Mouse (Mus musculus) limb, embryonic 15.5 days (tissue): ENCODE measurements around the gene Olfr224. TPM values are rescaled to one million over a fixed set of nuclear protein-coding genes. Genes with fewer than 3 reads are reported as not detected.

Source experiments
- polyA plus RNA-seq: library from polyadenylated mRNA; unstranded; fragments of >200 nt; fragmentation: Nextera tagmentation; extraction: Ambion mirVana; gene quantifications from 2 replicates; pipeline ENCODE4 v1.2.1, GENCODE M21; 2015

The Olfr224 gene
- polyA plus RNA-seq, 1 experiment from 2014 or later, result not detected

Other genes with a start within 250 kb of the Olfr224 start
- gene Zfp672, start 240.2 kb downstream of the Olfr224 start, polyA plus RNA-seq, result 42.3 and 43.2 TPM in 2 replicates
- gene Sh3bp5l, start 239.8 kb downstream of the Olfr224 start, polyA plus RNA-seq, result 36.8 and 39.9 TPM in 2 replicates
- 0.21 TPM in 1 of 2 replicates, not detected in the other for gene Lypd8, start 191.5 kb downstream of the Olfr224 start, polyA plus RNA-seq
- gene 1810065E05Rik, start 149.4 kb downstream of the Olfr224 start, polyA plus RNA-seq, result not detected in 2 replicates
- gene Gm12253, start 138.0 kb downstream of the Olfr224 start, polyA plus RNA-seq, result not detected in 2 replicates
- gene Lypd9, start 117.6 kb downstream of the Olfr224 start, polyA plus RNA-seq, result not detected in 2 replicates
- gene Olfr30, start 108.3 kb downstream of the Olfr224 start, polyA plus RNA-seq, result not detected in 2 replicates
- not detected in 2 replicates for gene Olfr332, start 78.0 kb downstream of the Olfr224 start, polyA plus RNA-seq
- gene Olfr331, start 68.0 kb downstream of the Olfr224 start, polyA plus RNA-seq, result not detected in 2 replicates
- not detected in 2 replicates for gene Olfr330, start 35.7 kb downstream of the Olfr224 start, polyA plus RNA-seq
- not detected in 2 replicates for gene Olfr329-ps, start 24.1 kb downstream of the Olfr224 start, polyA plus RNA-seq
- gene Olfr328, start 14.9 kb downstream of the Olfr224 start, polyA plus RNA-seq, result not detected in 2 replicates
- gene Olfr325, start 7.2 kb upstream of the Olfr224 start, polyA plus RNA-seq, result not detected in 2 replicates
- gene Olfr324, start 24.6 kb upstream of the Olfr224 start, polyA plus RNA-seq, result not detected in 2 replicates
- gene 2210407C18Rik, start 45.5 kb upstream of the Olfr224 start, polyA plus RNA-seq, result not detected in 2 replicates
- not detected in 2 replicates for gene Olfr323, start 59.9 kb upstream of the Olfr224 start, polyA plus RNA-seq
- gene Trim58, start 69.9 kb upstream of the Olfr224 start, polyA plus RNA-seq, result not detected in 2 replicates
- gene Olfr322, start 88.2 kb upstream of the Olfr224 start, polyA plus RNA-seq, result not detected in 2 replicates
- not detected in 2 replicates for gene Olfr320, start 110.5 kb upstream of the Olfr224 start, polyA plus RNA-seq
- not detected in 2 replicates for gene Olfr319, start 128.6 kb upstream of the Olfr224 start, polyA plus RNA-seq
- not detected in 2 replicates for gene Olfr318, start 153.5 kb upstream of the Olfr224 start, polyA plus RNA-seq
- gene Olfr317, start 168.7 kb upstream of the Olfr224 start, polyA plus RNA-seq, result not detected in 2 replicates
- gene Olfr316, start 182.2 kb upstream of the Olfr224 start, polyA plus RNA-seq, result not detected in 2 replicates
- gene Olfr315, start 202.6 kb upstream of the Olfr224 start, polyA plus RNA-seq, result not detected in 2 replicates
- not detected in 2 replicates for gene Olfr314, start 212.4 kb upstream of the Olfr224 start, polyA plus RNA-seq
- gene Fam183b, start 231.4 kb upstream of the Olfr224 start, polyA plus RNA-seq, result not detected in 2 replicates
- not detected in 2 replicates for gene Olfr313, start 244.4 kb upstream of the Olfr224 start, polyA plus RNA-seq